8 mouse cellular contexts compared by ENCODE assay signal in genomic region chr17:30635367-30635766, GRCm38 (mm10). TPM values are rescaled to one million over a fixed set of nuclear protein-coding genes. Genes with fewer than 3 reads are reported as not detected.
DNase-seq lines count a peak whose midpoint lies in the region; ATAC-seq and TF ChIP-seq lines count a peak whose summit lies in the region.

No protein-coding gene starts in this region.

- no peak for TF ChIP-seq CTCF in brain, embryonic 14.5 days (IDR thresholded peaks at IDR 0.05; ENCODE audit: borderline replicate concordance, extremely low read depth, insufficient read depth, insufficient read length)

- no peaks in the 10 kb centered on the region for H3K27me3 ChIP-seq in kidney, embryonic 14.5 days (ENCODE audit: control insufficient read depth, insufficient read depth, low read length)

- H3K27ac ChIP-seq in kidney, embryonic 14.5 days (ENCODE audit: low read depth, low read length) = no peak overlapping the region

- H3K4me2 ChIP-seq in kidney, embryonic 14.5 days (replicated peaks; ENCODE audit: low read depth, low read length) = peak overlapping the region; percentile 1; the same call in 1 of the 2 replicates

- 0 out of 2 replicates have a peak, but pooled peaks cover 2% of the 10 kb centered on the region for H3K9me3 ChIP-seq in kidney, embryonic 14.5 days (ENCODE audit: control insufficient read depth, low read length)

- no peak overlapping the region for H3K9ac ChIP-seq in kidney, embryonic 14.5 days (ENCODE audit: low read depth, low read length)

- peak overlapping the region; percentile 13; the same call in 1 of the 2 replicates for H3K4me3 ChIP-seq in kidney, embryonic 14.5 days (ENCODE audit: low read length)

- DNase-seq in kidney, adult 18-20 months = no peak
- peak; percentile 26 for DNase-seq in brain, embryonic 14.5 days (ENCODE audit: low read depth)
- peak; percentile 62 for DNase-seq in heart, postnatal 4 days
- peak; percentile 70 for DNase-seq in lung, postnatal 10 days
- DNase-seq in layer of hippocampus, adult 8-10 months (ENCODE audit: low spot score in 2 of 2) = no peak
- no peak for DNase-seq in frontal cortex, postnatal 25 days (ENCODE audit: low spot score in 2 of 2)
- DNase-seq in spleen, postnatal 36 days (ENCODE audit: low spot score in 2 of 2) = no peak

- no peak for ATAC-seq in kidney, embryonic 14.5 days (ENCODE audit: low FRiP score, low TSS enrichment)

- H3K4me1 ChIP-seq in kidney, embryonic 14.5 days (ENCODE audit: control insufficient read depth, insufficient read depth, low read length) = no peaks in the 10 kb centered on the region

- 30% methylated on average over 16 of the region's 17 CpGs for WGBS in kidney, embryonic 14.5 days

- no peak for TF ChIP-seq POLR2A in brain, embryonic 14.5 days (IDR thresholded peaks at IDR 0.05; ENCODE audit: borderline replicate concordance, extremely low read depth, insufficient read depth, insufficient read length, poor library complexity, severe bottlenecking)

- no peaks in the 10 kb centered on the region for H3K36me3 ChIP-seq in kidney, embryonic 14.5 days (ENCODE audit: control insufficient read depth, insufficient read depth, low read length)

RNA-seq across cellular contexts. Expression of gene Glo1, which starts 8.7 kb away (rescaled TPM):
- polyA plus RNA-seq in kidney, embryonic 14.5 days (2014; fragmentation: Nextera tagmentation; extraction: Ambion mirVana) = 233 and 242 TPM in 2 replicates
- polyA plus RNA-seq in brain, embryonic 14.5 days (2012; rRNA removed) = 72.9 and 74.8 TPM in 2 replicates
- total RNA-seq in heart, postnatal 4 days (2021) = 100 to 1,000 TPM; 135 to 136 TPM
- 100 to 1,000 TPM; 183 to 193 (median 187) TPM for total RNA-seq in layer of hippocampus, adult 8-10 months (2022)

RNA-seq across cellular contexts. Expression of gene Dnah8, which starts 11.2 kb away (rescaled TPM):
- polyA plus RNA-seq in kidney, embryonic 14.5 days (2014; fragmentation: Nextera tagmentation; extraction: Ambion mirVana) = 0.57 and 0.61 TPM in 2 replicates
- 1.5 and 2.3 TPM in 2 replicates for polyA plus RNA-seq in brain, embryonic 14.5 days (2012; rRNA removed)
- total RNA-seq in heart, postnatal 4 days (2021) = 1 to 10 TPM; 1.9 to 2.0 TPM
- 1 to 10 TPM; 1.7 to 2.2 (median 2.0) TPM for total RNA-seq in layer of hippocampus, adult 8-10 months (2022)

RNA-seq across cellular contexts. Expression of gene Btbd9, which starts 59.1 kb away (rescaled TPM):
- polyA plus RNA-seq in kidney, embryonic 14.5 days (2014; fragmentation: Nextera tagmentation; extraction: Ambion mirVana) = 34.1 and 52.5 TPM in 2 replicates
- 56.5 and 72.5 TPM in 2 replicates for polyA plus RNA-seq in brain, embryonic 14.5 days (2012; rRNA removed)
- total RNA-seq in heart, postnatal 4 days (2021) = 10 to 100 TPM; 40.6 to 40.9 TPM
- 100 to 1,000 TPM; 133 to 171 (median 150) TPM for total RNA-seq in layer of hippocampus, adult 8-10 months (2022)

Comparison
In these comparisons a context has a peak if more than half of its experiments do, and no peak if none do; other contexts are left out.
1. DNase-seq: peak in brain, embryonic 14.5 days (single experiment), heart, postnatal 4 days (single experiment) and lung, postnatal 10 days (single experiment); none in kidney, adult 18-20 months (single experiment), layer of hippocampus, adult 8-10 months (0 of 2), frontal cortex, postnatal 25 days (0 of 2) and spleen, postnatal 36 days (0 of 2).